Mouse (Mus musculus): ENCODE data around the gene Nub1. TPM values are rescaled to one million over a fixed set of nuclear protein-coding genes. Genes with fewer than 3 reads are reported as not detected.

The Nub1 gene
- polyA plus RNA-seq, 1 experiment from 2014 or later, result 49.8 TPM

- WGBS, result 84% methylated on average over 2 of the region's 2 CpGs
- no peak overlapping the region for H3K4me2 ChIP-seq (ENCODE audit: low read length)
- H3K27me3 ChIP-seq (ENCODE audit: control insufficient read depth, insufficient read depth, low read depth, low read length), result no peaks in the 10 kb centered on the region
- no peak overlapping the region for H3K4me3 ChIP-seq (ENCODE audit: low read depth, low read length)
- no peaks in the 10 kb centered on the region for H3K4me1 ChIP-seq (ENCODE audit: control insufficient read depth, insufficient read depth, low read length)
- peaks cover 10% of the 10 kb centered on the region for H3K36me3 ChIP-seq (ENCODE audit: control insufficient read depth, insufficient read depth, low read length)
- no peak overlapping the region for H3K27ac ChIP-seq (ENCODE audit: low read length)
- 0 out of 2 replicates have a peak, but pooled peaks cover 3% of the 10 kb centered on the region for H3K9me3 ChIP-seq (replicated peaks; ENCODE audit: control insufficient read depth, low read length, poor library complexity, severe bottlenecking)
- ATAC-seq, result 0 out of 2 replicates have a peak, but pooled peaks have one; percentile 65
- no peak overlapping the region for H3K9ac ChIP-seq (ENCODE audit: low read depth, low read length)
Observed at GRCm38 (mm10) chr5:24713199-24713598, 27.9 kb downstream of the Nub1 start.

- Histone ChIP-seq H3K9ac (ENCODE audit: low read depth, low read length) (no peak overlapping the region), H3K4me3 (ENCODE audit: low read depth, low read length) (no peak overlapping the region), H3K27me3 (ENCODE audit: control insufficient read depth, insufficient read depth, low read depth, low read length) (no peaks in the 10 kb centered on the region), H3K9me3 (replicated peaks; ENCODE audit: control insufficient read depth, low read length, poor library complexity, severe bottlenecking) (0 out of 2 replicates have a peak, but pooled peaks cover 3% of the 10 kb centered on the region), H3K36me3 (ENCODE audit: control insufficient read depth, insufficient read depth, low read length) (peaks cover 10% of the 10 kb centered on the region), H3K27ac (ENCODE audit: low read length) (no peak overlapping the region), H3K4me1 (ENCODE audit: control insufficient read depth, insufficient read depth, low read length) (no peaks in the 10 kb centered on the region), H3K4me2 (ENCODE audit: low read length) (no peak overlapping the region)
- 89% methylated on average over 6 of the region's 6 CpGs for WGBS
- no peak for ATAC-seq
Observed at GRCm38 (mm10) chr5:24713987-24714386, 28.7 kb downstream of the Nub1 start.

GRCm38 (mm10) chr5:24718076-24718475, 32.7 kb downstream of the Nub1 start:
- Histone ChIP-seq H3K36me3 (ENCODE audit: control insufficient read depth, insufficient read depth, low read length) (no peaks in the 10 kb centered on the region), H3K9ac (ENCODE audit: low read depth, low read length) (no peak overlapping the region), H3K27me3 (ENCODE audit: control insufficient read depth, insufficient read depth, low read depth, low read length) (no peaks in the 10 kb centered on the region), H3K4me1 (ENCODE audit: control insufficient read depth, insufficient read depth, low read length) (no peaks in the 10 kb centered on the region), H3K9me3 (replicated peaks; ENCODE audit: control insufficient read depth, low read length, poor library complexity, severe bottlenecking) (no peaks in the 10 kb centered on the region), H3K27ac (ENCODE audit: low read length) (no peak overlapping the region), H3K4me2 (ENCODE audit: low read length) (no peak overlapping the region), H3K4me3 (ENCODE audit: low read depth, low read length) (no peak overlapping the region)
- 94% methylated on average over 6 of the region's 6 CpGs for WGBS
- no peak for ATAC-seq

- Histone ChIP-seq H3K4me3 (ENCODE audit: low read depth, low read length) (no peak overlapping the region), H3K27me3 (ENCODE audit: control insufficient read depth, insufficient read depth, low read depth, low read length) (no peaks in the 10 kb centered on the region), H3K36me3 (ENCODE audit: control insufficient read depth, insufficient read depth, low read length) (no peaks in the 10 kb centered on the region), H3K4me2 (ENCODE audit: low read length) (no peak overlapping the region), H3K9me3 (replicated peaks; ENCODE audit: control insufficient read depth, low read length, poor library complexity, severe bottlenecking) (no peaks in the 10 kb centered on the region), H3K27ac (ENCODE audit: low read length) (no peak overlapping the region), H3K4me1 (ENCODE audit: control insufficient read depth, insufficient read depth, low read length) (no peaks in the 10 kb centered on the region), H3K9ac (ENCODE audit: low read depth, low read length) (no peak overlapping the region)
- WGBS, result 89% methylated on average over 3 of the region's 3 CpGs
- ATAC-seq, result no peak
Observed at GRCm38 (mm10) chr5:24719852-24720251, 34.5 kb downstream of the Nub1 start.

- no peak overlapping the region for H3K4me2 ChIP-seq (ENCODE audit: low read length)
- no peak overlapping the region for H3K4me3 ChIP-seq (ENCODE audit: low read depth, low read length)
- H3K9me3 ChIP-seq (replicated peaks; ENCODE audit: control insufficient read depth, low read length, poor library complexity, severe bottlenecking), result no peaks in the 10 kb centered on the region
- 52% methylated on average over 11 of the region's 11 CpGs for WGBS
- no peaks in the 10 kb centered on the region; the same call in 1 of the 2 replicates for H3K27me3 ChIP-seq (ENCODE audit: control insufficient read depth, insufficient read depth, low read depth, low read length)
- ATAC-seq, result no peak
- H3K9ac ChIP-seq (ENCODE audit: low read depth, low read length), result no peak overlapping the region
- H3K36me3 ChIP-seq (ENCODE audit: control insufficient read depth, insufficient read depth, low read length), result no peaks in the 10 kb centered on the region
- H3K27ac ChIP-seq (ENCODE audit: low read length), result no peak overlapping the region
- no peaks in the 10 kb centered on the region for H3K4me1 ChIP-seq (ENCODE audit: control insufficient read depth, insufficient read depth, low read length)
Observed at GRCm38 (mm10) chr5:24723527-24724269, 38.4 kb downstream of the Nub1 start.

GRCm38 (mm10) chr5:24724270-24724634, 38.9 kb downstream of the Nub1 start:
- Histone ChIP-seq H3K4me3 (ENCODE audit: low read depth, low read length) (no peak overlapping the region), H3K36me3 (ENCODE audit: control insufficient read depth, insufficient read depth, low read length) (no peaks in the 10 kb centered on the region), H3K4me2 (ENCODE audit: low read length) (no peak overlapping the region), H3K4me1 (ENCODE audit: control insufficient read depth, insufficient read depth, low read length) (no peaks in the 10 kb centered on the region), H3K27me3 (ENCODE audit: control insufficient read depth, insufficient read depth, low read depth, low read length) (peaks cover 3% of the 10 kb centered on the region), H3K9ac (ENCODE audit: low read depth, low read length) (no peak overlapping the region), H3K27ac (ENCODE audit: low read length) (no peak overlapping the region; the same call in 1 of the 2 replicates), H3K9me3 (replicated peaks; ENCODE audit: control insufficient read depth, low read length, poor library complexity, severe bottlenecking) (no peaks in the 10 kb centered on the region)
- no peak for ATAC-seq
- 79% methylated on average over 5 of the region's 5 CpGs for WGBS

- Histone ChIP-seq H3K36me3 (ENCODE audit: control insufficient read depth, insufficient read depth, low read length) (no peaks in the 10 kb centered on the region), H3K27ac (ENCODE audit: low read length) (peak overlapping the region; percentile 42; the same call in 1 of the 2 replicates), H3K9me3 (replicated peaks; ENCODE audit: control insufficient read depth, low read length, poor library complexity, severe bottlenecking) (no peaks in the 10 kb centered on the region), H3K4me1 (ENCODE audit: control insufficient read depth, insufficient read depth, low read length) (peaks cover under 1% of the 10 kb centered on the region; the same call in 1 of the 2 replicates), H3K9ac (ENCODE audit: low read depth, low read length) (no peak overlapping the region), H3K27me3 (ENCODE audit: control insufficient read depth, insufficient read depth, low read depth, low read length) (peaks cover 8% of the 10 kb centered on the region), H3K4me3 (ENCODE audit: low read depth, low read length) (no peak overlapping the region), H3K4me2 (ENCODE audit: low read length) (no peak overlapping the region)
- 53% methylated on average over 5 of the region's 5 CpGs for WGBS
- ATAC-seq, result 0 out of 2 replicates have a peak, but pooled peaks have one; percentile 51
Observed at GRCm38 (mm10) chr5:24724805-24725204, 39.5 kb downstream of the Nub1 start.

- Histone ChIP-seq H3K4me2 (ENCODE audit: low read length) (no peak overlapping the region), H3K9ac (ENCODE audit: low read depth, low read length) (no peak overlapping the region), H3K36me3 (ENCODE audit: control insufficient read depth, insufficient read depth, low read length) (no peaks in the 10 kb centered on the region), H3K27me3 (ENCODE audit: control insufficient read depth, insufficient read depth, low read depth, low read length) (peaks cover 18% of the 10 kb centered on the region), H3K27ac (ENCODE audit: low read length) (no peak overlapping the region), H3K4me3 (ENCODE audit: low read depth, low read length) (no peak overlapping the region), H3K4me1 (ENCODE audit: control insufficient read depth, insufficient read depth, low read length) (peaks cover 8% of the 10 kb centered on the region; the same call in 1 of the 2 replicates), H3K9me3 (replicated peaks; ENCODE audit: control insufficient read depth, low read length, poor library complexity, severe bottlenecking) (no peaks in the 10 kb centered on the region)
- no peak for ATAC-seq
- WGBS, result 70% methylated on average over 6 of the region's 6 CpGs
Observed at GRCm38 (mm10) chr5:24725897-24726296, 40.6 kb downstream of the Nub1 start.

All from midbrain, embryonic 16.5 days (tissue).